Mouse (Mus musculus) forebrain, embryonic 11.5 days (tissue): ENCODE data around the gene Abhd17a. TPM values are rescaled to one million over a fixed set of nuclear protein-coding genes. Genes with fewer than 3 reads are reported as not detected.

Experiments used
- ATAC-seq: fragments of 200-750 bp; cut with Nextera tagmentation; replicated peaks from 2 replicates; pipeline ENCODE4 v1.8.0; 2017; ENCODE audit warnings: moderate TSS enrichment; ENCODE audit not compliant: low FRiP score
- DNase-seq: peaks from one replicate; pipeline ENCODE4 v3.0.0-alpha.2; 2017; ENCODE audit warnings: low spot score
- H3K27ac ChIP-seq: fragments of 300-500 bp; sonication (generic); 2 replicates; pipeline ENCODE4 v1.5.1; 2014; ENCODE audit warnings: low read depth, low read length
- H3K27me3 ChIP-seq: fragments of 300-500 bp; sonication (generic); 2 replicates; pipeline ENCODE4 v1.6.1; 2014; ENCODE audit warnings: mild to moderate bottlenecking, low read length, mixed read lengths; ENCODE audit not compliant: control insufficient read depth, insufficient read depth
- H3K36me3 ChIP-seq: fragments of 300-500 bp; sonication (generic); 2 replicates; pipeline ENCODE4 v1.6.1; 2014; ENCODE audit warnings: mild to moderate bottlenecking, low read length, moderate library complexity, mixed read lengths; ENCODE audit not compliant: control insufficient read depth, insufficient read depth
- H3K4me1 ChIP-seq: fragments of 300-500 bp; sonication (generic); replicated peaks from 2 replicates; pipeline ENCODE4 v1.6.1; 2014; ENCODE audit warnings: low read length, mixed read lengths; ENCODE audit not compliant: control insufficient read depth, insufficient read depth
- H3K4me2 ChIP-seq: fragments of 300-500 bp; sonication (generic); 2 replicates; pipeline ENCODE4 v1.6.1; 2014; ENCODE audit warnings: low read depth, mild to moderate bottlenecking, low read length, moderate library complexity, mixed read lengths; ENCODE audit not compliant: severe bottlenecking
- H3K4me3 ChIP-seq: fragments of 300-500 bp; sonication (generic); 2 replicates; pipeline ENCODE4 v1.5.1; 2014; ENCODE audit warnings: low read depth, low read length
- H3K9ac ChIP-seq: fragments of 300-500 bp; sonication (generic); 2 replicates; pipeline ENCODE4 v1.6.1; 2014; ENCODE audit warnings: low read length
- H3K9me3 ChIP-seq: fragments of 300-500 bp; sonication (generic); 2 replicates; pipeline ENCODE4 v1.6.1; 2016; ENCODE audit warnings: low read length, mixed read lengths; ENCODE audit not compliant: control insufficient read depth
- WGBS: fragments of 180-500 bp; shearing (Covaris S2); extraction: QIAGEN DNeasy Blood & Tissue Kit; methylation state at CpG from one replicate; pipeline ENCODE4 v1.1.7; 2014; 5-methylcytosine and 5-hydroxymethylcytosine counted together
- polyA plus RNA-seq: library from polyadenylated mRNA; unstranded; fragments of >200 nt; fragmentation: Nextera tagmentation; extraction: Ambion mirVana; gene quantifications from 2 replicates; pipeline ENCODE4 v1.2.1, GENCODE M21; 2014

Abhd17a gene
- polyA plus RNA-seq, 1 experiment from 2014 or later: 94.6 TPM

DNA sequence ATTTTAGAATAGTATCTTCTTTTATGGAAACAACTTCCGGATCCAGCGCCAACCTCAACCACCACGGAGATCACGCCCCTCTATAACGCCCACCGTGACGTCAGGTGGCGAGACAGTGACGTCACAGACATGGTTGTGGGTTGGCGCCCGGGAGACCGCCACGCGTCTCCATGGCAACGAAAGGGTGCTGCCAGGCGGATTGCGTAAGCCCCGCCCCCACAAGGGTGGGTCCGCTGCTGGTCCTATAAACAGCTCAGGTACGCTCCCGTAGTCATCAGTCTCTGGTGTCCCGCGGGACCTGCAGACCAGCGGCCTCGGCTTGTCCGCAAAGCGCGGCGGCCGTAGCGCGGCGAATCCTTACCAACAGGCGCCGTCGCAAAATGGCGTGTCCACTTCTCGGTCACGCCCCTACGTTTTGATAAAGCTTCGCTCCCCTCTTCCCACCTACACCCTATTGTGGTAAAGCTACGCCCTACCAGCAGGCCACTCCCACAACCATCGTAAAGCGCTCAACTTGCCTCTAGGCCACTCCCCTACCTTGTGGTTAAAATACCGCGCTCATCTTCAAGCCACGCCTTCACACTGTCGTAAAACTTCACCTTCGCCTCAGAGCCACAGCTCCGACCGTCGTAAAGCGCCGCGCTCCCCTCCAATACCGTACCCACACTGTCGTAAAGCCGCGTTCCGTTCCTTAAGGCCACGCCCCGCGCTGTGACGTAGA, 32.0 kb upstream of the Abhd17a start:
- peak; percentile 99 for DNase-seq
- H3K4me1 ChIP-seq: peaks cover 17% of the 10 kb centered on the region; the same call in 1 of the 2 replicates
- H3K9ac ChIP-seq: peak overlapping the region; percentile 89
- ATAC-seq: peak; percentile 95
- H3K9me3 ChIP-seq: no peaks in the 10 kb centered on the region
- no peaks in the 10 kb centered on the region for H3K36me3 ChIP-seq
- H3K4me3 ChIP-seq: peak overlapping the region; percentile 84
- under 1% methylated on average over 64 of the region's 64 CpGs for WGBS
- H3K4me2 ChIP-seq: peak overlapping the region; percentile 64
- H3K27me3 ChIP-seq: no peaks in the 10 kb centered on the region
- peak overlapping the region; percentile 91 for H3K27ac ChIP-seq

DNA sequence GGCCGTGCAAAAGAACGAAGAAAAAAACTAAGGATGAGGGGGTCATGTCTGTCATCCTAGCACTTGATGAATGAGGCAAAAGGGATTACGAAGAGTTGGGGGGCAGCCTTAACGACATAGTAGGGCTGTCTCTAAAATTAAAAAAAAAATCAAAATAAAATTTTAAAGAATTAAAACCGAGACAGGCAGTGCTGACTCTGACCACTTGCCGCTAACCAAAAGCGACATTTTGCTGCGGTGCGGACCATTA, 31.5 kb upstream of the Abhd17a start:
- ATAC-seq (no peak; the same call in 1 of the 2 replicates), DNase-seq (no peak)
- Histone ChIP-seq H3K4me1 (peaks cover 17% of the 10 kb centered on the region; the same call in 1 of the 2 replicates), H3K27ac (peak overlapping the region; percentile 91), H3K9ac (peak overlapping the region; percentile 51), H3K9me3 (no peaks in the 10 kb centered on the region), H3K4me2 (peak overlapping the region; percentile 64), H3K27me3 (no peaks in the 10 kb centered on the region), H3K36me3 (no peaks in the 10 kb centered on the region), H3K4me3 (peak overlapping the region; percentile 84)
- 9% methylated on average over 9 of the region's 9 CpGs for WGBS

DNA sequence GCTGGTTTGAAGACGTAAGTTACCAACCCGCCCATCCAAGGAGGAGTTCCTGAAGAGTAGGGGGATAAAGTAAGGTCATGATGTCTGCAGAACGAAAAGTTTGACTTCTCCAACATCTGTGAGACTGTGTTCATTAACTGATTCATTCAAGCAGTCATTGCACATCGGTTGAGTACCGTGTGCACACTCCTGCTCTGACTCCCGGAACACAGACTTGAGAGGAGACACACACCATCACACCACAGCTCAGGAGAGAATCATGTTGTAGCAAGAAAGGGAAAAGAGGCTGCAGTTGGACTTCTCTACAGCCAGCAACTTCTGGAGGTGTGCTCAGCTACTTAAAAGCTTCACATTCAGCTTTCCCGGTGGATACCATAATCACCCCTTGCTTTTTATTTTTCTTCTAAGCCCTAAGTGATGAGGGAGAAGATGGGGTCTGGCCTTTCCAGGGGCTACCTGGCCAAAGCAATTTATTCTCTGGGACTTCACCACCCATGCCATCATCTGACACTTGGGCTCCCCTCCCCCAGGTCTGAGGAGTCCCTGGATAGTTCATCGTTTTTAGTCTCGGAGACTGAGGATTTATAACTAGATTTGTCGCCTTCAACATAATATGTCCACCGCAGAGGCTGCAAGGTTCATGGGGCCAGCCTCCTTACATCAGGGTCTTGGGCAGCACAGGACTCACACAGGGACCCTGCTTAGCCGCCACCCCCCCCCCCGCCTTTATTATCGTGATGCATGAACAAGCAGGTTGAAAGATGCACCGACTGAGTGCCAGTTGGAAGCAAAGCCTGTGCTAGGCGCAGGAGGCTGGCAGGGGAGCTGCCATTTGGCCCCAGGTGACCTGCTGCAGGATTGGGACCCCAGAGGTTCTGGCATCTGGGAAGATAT, 30.9 kb upstream of the Abhd17a start:
- Histone ChIP-seq H3K9ac (peak overlapping the region; percentile 51), H3K27ac (peak overlapping the region; percentile 91), H3K4me1 (peaks cover 17% of the 10 kb centered on the region; the same call in 1 of the 2 replicates), H3K4me3 (peak overlapping the region; percentile 84), H3K27me3 (no peaks in the 10 kb centered on the region), H3K4me2 (peak overlapping the region; percentile 64), H3K9me3 (no peaks in the 10 kb centered on the region), H3K36me3 (no peaks in the 10 kb centered on the region)
- peak; percentile 0; the same call in 1 of the 2 replicates for ATAC-seq
- WGBS: 55% methylated on average over 16 of the region's 16 CpGs
- DNase-seq: peak; percentile 61

DNA sequence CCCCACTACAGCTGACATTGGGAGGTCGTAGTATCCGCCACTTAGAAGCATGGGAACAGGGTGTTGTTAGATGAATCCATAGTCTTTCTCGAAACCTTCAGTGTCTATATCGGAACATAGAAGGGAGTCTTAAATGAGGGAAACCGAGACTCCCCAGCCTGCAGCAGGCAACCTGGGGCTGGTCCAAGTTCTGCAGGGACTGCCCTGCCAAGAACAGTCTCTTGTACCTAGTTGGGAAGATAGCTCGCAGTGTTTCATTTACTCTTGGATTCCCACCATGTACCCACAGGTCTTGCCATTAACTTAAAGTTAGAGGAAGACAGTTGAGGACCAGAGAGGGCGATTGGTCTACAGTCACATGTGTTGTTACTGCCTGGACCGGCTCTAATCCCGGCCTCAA, 30.2 kb upstream of the Abhd17a start:
- Histone ChIP-seq H3K27ac (no peak overlapping the region), H3K27me3 (no peaks in the 10 kb centered on the region), H3K9ac (no peak overlapping the region), H3K4me2 (no peak overlapping the region), H3K4me1 (peaks cover 17% of the 10 kb centered on the region; the same call in 1 of the 2 replicates), H3K36me3 (no peaks in the 10 kb centered on the region), H3K4me3 (no peak overlapping the region), H3K9me3 (no peaks in the 10 kb centered on the region)
- 87% methylated on average over 9 of the region's 9 CpGs for WGBS
- no peak for ATAC-seq
- DNase-seq: no peak

DNA sequence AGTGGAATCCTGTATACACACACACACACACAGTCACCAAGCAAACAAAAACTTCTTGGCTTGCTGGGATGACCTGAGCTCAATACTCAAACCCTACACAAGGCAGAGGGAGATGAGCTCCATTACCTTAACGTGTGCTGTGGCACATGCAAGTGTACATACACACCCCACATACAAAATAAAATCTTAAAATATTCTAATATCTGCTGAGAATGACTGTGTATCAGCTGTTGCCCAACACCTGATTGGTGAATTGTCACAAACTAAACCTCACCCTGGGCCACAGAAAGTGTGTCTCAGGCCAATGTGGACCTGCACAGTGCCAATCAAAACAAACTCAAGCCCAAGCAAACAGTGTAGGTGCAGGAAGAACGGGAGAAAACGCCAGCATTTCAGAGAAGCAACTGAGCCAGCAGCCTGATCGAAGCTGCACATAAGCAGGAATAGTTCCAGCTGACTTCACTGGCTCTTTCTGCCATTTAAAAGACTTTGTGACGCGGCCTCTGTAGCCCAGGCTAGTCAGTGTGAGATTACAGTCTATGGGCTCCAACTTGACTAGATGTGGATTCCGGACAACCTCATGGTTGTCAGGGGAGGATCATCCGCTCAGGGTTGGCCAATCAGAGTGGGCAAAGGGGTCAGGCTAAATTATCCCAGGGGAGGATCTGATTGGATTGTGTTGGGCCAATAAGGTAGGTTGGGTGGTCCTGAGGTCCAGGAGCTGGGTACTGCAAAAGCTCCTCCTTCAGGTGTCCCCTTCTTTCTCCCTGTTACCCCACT, 29.5 kb upstream of the Abhd17a start:
- Histone ChIP-seq H3K4me3 (no peak overlapping the region), H3K4me1 (peaks cover 17% of the 10 kb centered on the region; the same call in 1 of the 2 replicates), H3K27me3 (no peaks in the 10 kb centered on the region), H3K27ac (no peak overlapping the region), H3K36me3 (no peaks in the 10 kb centered on the region; the same call in 1 of the 2 replicates), H3K9ac (no peak overlapping the region), H3K4me2 (no peak overlapping the region), H3K9me3 (no peaks in the 10 kb centered on the region)
- 27% methylated on average over 8 of the region's 8 CpGs for WGBS
- DNase-seq (no peak), ATAC-seq (no peak)

DNA sequence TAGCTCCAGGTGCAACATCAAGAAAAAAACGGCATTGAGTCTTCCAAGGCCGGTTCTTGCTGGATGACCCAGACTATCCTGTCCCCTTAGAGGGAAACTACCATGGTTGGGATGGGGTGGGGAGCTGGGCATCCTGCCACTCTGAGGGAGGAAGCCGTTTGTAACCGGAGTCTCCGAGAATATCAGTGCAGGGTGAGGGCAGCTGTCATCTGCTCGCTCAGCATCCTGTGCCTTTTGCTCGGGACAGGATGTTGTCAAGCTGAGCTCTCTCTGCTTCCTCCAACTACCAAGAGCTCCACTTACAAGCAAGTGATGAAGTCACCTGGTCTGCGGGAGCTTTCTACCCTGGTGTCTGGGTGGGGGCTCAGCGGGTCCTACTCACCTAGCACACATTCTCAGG, 28.0 kb upstream of the Abhd17a start:
- no peaks in the 10 kb centered on the region for H3K9me3 ChIP-seq
- H3K4me2 ChIP-seq: no peak overlapping the region
- H3K27ac ChIP-seq: no peak overlapping the region
- 84% methylated on average over 9 of the region's 9 CpGs for WGBS
- DNase-seq (no peak), ATAC-seq (no peak)
- no peaks in the 10 kb centered on the region for H3K27me3 ChIP-seq
- H3K4me3 ChIP-seq: no peak overlapping the region
- H3K36me3 ChIP-seq: no peaks in the 10 kb centered on the region; the same call in 1 of the 2 replicates
- no peak overlapping the region for H3K9ac ChIP-seq
- peaks cover 4% of the 10 kb centered on the region; the same call in 1 of the 2 replicates for H3K4me1 ChIP-seq

DNA sequence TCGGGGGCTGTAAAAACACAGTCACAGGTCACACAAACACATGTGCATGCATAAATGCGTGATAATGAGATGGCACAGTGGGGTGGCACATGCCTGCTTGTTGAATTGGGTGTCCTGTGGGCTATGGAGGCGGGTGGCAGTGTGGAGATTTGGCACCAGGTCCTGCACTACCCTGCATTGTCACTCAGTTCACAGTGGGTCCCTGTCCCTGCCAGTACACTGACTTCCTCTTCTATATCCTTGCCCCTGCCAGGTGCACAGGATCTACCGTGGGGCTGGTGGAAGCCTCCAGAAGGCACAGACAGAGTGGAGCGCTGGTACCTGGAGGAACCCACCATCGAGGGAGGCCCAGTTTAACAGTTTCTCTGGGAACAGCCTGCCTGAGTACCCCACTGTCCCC, 24.2 kb upstream of the Abhd17a start:
- no peaks in the 10 kb centered on the region for H3K27me3 ChIP-seq
- no peak for DNase-seq
- no peak overlapping the region for H3K4me2 ChIP-seq
- no peaks in the 10 kb centered on the region for H3K9me3 ChIP-seq
- H3K27ac ChIP-seq: no peak overlapping the region
- H3K4me3 ChIP-seq: no peak overlapping the region
- 83% methylated on average over 6 of the region's 6 CpGs for WGBS
- ATAC-seq: no peak
- no peaks in the 10 kb centered on the region for H3K4me1 ChIP-seq
- H3K36me3 ChIP-seq: no peaks in the 10 kb centered on the region; the same call in 1 of the 2 replicates
- H3K9ac ChIP-seq: no peak overlapping the region

DNA sequence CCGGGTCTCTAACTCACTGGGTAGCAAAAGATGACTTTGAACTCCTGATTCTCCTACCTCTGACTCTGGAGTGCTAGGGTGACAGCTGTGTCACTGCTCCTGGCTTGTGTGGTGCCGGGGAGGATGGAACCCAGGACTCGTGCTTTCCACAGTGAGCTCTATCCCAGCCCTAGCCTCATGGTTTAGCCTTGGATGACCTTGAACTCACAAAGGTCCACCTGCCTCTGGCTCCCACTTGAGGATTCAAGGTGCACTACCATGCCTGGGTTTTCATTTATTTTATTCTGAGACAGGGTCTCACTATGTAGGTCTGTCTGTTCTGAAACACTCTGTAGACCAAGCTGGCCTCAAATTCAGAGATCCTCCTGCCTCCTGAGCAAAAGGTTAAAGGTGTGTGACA, 23.7 kb upstream of the Abhd17a start:
- H3K4me2 ChIP-seq: no peak overlapping the region
- no peaks in the 10 kb centered on the region for H3K4me1 ChIP-seq
- DNase-seq (no peak), ATAC-seq (no peak)
- no peaks in the 10 kb centered on the region; the same call in 1 of the 2 replicates for H3K36me3 ChIP-seq
- 93% methylated on average over 3 of the region's 3 CpGs for WGBS
- no peaks in the 10 kb centered on the region for H3K27me3 ChIP-seq
- H3K9ac ChIP-seq: no peak overlapping the region
- no peak overlapping the region for H3K27ac ChIP-seq
- H3K9me3 ChIP-seq: no peaks in the 10 kb centered on the region
- H3K4me3 ChIP-seq: no peak overlapping the region
